Mouse (Mus musculus) kidney, embryonic 16.5 days (tissue): Measurements from ENCODE around the gene Ano5. TPM values are rescaled to one million over a fixed set of nuclear protein-coding genes. Genes with fewer than 3 reads are reported as not detected.
A peak's percentile ranks its signal among the peaks of the same experiment; 100 is the strongest.

ENCODE experiments used
- ATAC-seq: fragments of 200-750 bp; cut with Nextera tagmentation; 2 replicates; pipeline ENCODE4 v1.8.0; 2017; ENCODE audit warnings: moderate TSS enrichment; ENCODE audit not compliant: low FRiP score, low TSS enrichment
- H3K27ac ChIP-seq: fragments of 300-500 bp; sonication (generic); 2 replicates; pipeline ENCODE4 v1.5.1; 2014; ENCODE audit warnings: low read length
- H3K27me3 ChIP-seq: fragments of 300-500 bp; sonication (generic); 2 replicates; pipeline ENCODE4 v1.6.1; 2014; ENCODE audit warnings: low read length, control low read depth, mixed read lengths; ENCODE audit not compliant: insufficient read depth
- H3K36me3 ChIP-seq: fragments of 300-500 bp; sonication (generic); 2 replicates; pipeline ENCODE4 v1.6.1; 2014; ENCODE audit warnings: low read length, control low read depth, mixed read lengths; ENCODE audit not compliant: insufficient read depth
- H3K4me1 ChIP-seq: fragments of 300-500 bp; sonication (generic); 2 replicates; pipeline ENCODE4 v1.6.1; 2014; ENCODE audit warnings: low read length, control low read depth, mixed read lengths; ENCODE audit not compliant: insufficient read depth
- H3K4me2 ChIP-seq: fragments of 300-500 bp; sonication (generic); replicated peaks from 2 replicates; pipeline ENCODE4 v1.6.1; 2014; ENCODE audit warnings: low read depth, low read length
- H3K4me3 ChIP-seq: fragments of 300-500 bp; sonication (generic); 2 replicates; pipeline ENCODE4 v1.5.1; 2014; ENCODE audit warnings: mild to moderate bottlenecking, low read length
- H3K9ac ChIP-seq: fragments of 300-500 bp; sonication (generic); replicated peaks from 2 replicates; pipeline ENCODE4 v1.6.1; 2014; ENCODE audit warnings: low read length
- H3K9me3 ChIP-seq: fragments of 300-500 bp; sonication (generic); 2 replicates; pipeline ENCODE4 v1.6.1; 2016; ENCODE audit warnings: low read length, control low read depth
- WGBS: fragments of 180-500 bp; shearing (Covaris S2); extraction: QIAGEN DNeasy Blood & Tissue Kit; methylation state at CpG from one replicate; pipeline ENCODE4 v1.1.7; 2014; 5-methylcytosine and 5-hydroxymethylcytosine counted together
- polyA plus RNA-seq: library from polyadenylated mRNA; unstranded; fragments of >200 nt; fragmentation: Nextera tagmentation; extraction: Ambion mirVana; gene quantifications from 2 replicates; pipeline ENCODE4 v1.2.1, GENCODE M21; 2015

The Ano5 gene
- polyA plus RNA-seq, 1 experiment from 2014 or later: 0.57 TPM

DNA sequence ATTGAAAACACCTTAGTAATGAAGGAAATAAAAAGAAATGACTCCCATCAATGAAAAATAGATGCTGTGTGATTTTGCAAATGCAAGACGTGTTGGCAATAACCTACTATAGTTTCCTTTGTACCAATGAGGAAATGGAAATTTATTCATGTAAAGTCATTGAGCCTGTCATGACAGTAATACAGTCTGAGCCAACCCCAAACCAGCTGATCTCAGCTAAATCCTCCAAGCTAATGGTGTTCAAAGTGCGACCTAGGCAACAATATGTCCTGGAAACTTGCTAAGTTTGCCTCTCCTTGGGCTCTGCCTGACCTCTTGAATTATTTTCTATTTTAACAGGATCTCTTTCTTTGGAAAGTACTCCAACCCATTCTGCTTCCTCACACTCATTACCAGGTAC lies 107.6 kb downstream of the Ano5 start:
- 40% methylated on average over 2 of the region's 2 CpGs for WGBS
- Histone ChIP-seq H3K4me1 (no peaks in the 10 kb centered on the region), H3K4me3 (no peak overlapping the region), H3K27ac (no peak overlapping the region), H3K9me3 (no peaks in the 10 kb centered on the region), H3K4me2 (no peak overlapping the region), H3K27me3 (peaks cover 31% of the 10 kb centered on the region), H3K36me3 (no peaks in the 10 kb centered on the region), H3K9ac (no peak overlapping the region)
- ATAC-seq: no peak

DNA sequence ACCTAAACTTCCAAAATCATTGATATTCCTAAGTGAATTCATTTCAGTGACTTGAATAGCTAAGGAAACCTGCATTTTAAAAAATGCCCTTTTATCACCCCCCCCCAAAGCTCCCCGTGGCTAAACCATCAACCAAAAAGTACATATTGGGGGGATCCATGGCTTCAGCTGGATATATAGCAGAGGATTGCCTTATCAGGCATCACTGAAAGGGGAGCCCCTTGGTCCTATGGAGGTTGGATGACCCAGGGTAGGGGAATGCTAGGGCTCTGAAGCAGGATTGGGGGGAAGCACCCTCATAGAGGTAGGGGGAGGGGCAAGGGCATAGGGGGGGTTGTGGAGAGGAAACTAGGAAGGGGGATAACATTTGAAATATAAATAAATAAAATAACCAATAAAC lies 109.1 kb downstream of the Ano5 start:
- Histone ChIP-seq H3K9me3 (no peaks in the 10 kb centered on the region), H3K27ac (no peak overlapping the region), H3K27me3 (peaks cover 46% of the 10 kb centered on the region), H3K4me1 (no peaks in the 10 kb centered on the region), H3K4me3 (no peak overlapping the region), H3K36me3 (no peaks in the 10 kb centered on the region), H3K9ac (no peak overlapping the region), H3K4me2 (no peak overlapping the region)
- WGBS: 44% methylated on average over 1 of the region's 1 CpGs
- ATAC-seq: no peak

DNA sequence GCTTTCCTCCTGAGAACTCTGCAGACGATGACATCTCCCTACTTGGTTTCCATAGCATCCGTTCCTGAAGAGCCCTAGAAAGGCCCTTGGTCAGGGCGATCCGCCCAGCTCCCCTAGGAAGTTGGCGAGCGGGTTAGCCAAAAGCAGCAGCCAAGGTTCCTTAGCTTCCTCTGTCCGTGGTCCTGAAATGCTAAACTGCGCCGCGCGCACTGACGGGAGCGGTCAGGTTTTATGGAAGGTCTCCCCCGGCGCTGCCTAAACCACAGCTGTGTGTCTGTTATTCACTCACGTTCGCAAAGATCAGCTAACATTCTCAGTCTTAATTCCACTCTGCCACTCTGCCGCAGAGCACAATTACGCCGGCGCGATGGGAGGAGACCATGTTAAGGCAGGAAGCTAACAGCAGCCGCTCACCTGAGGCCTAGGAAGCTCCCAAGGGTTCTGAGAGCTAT lies 110.9 kb downstream of the Ano5 start, which contains the start of gene Slc17a6:
TSS of gene Slc17a6 (plus strand) at position 313 of the 452 bp plus-strand sequence.
- Histone ChIP-seq H3K4me3 (no peak within 1 kb of the TSS), H3K4me2 (no peak within 1 kb of the TSS), H3K36me3 (no peaks in the 10 kb centered on the region), H3K27me3 (peaks cover 64% of the 10 kb centered on the region), H3K9ac (no peak within 1 kb of the TSS), H3K4me1 (no peaks in the 10 kb centered on the region; the same call in 1 of the 2 replicates), H3K27ac (no peak within 1 kb of the TSS), H3K9me3 (no peaks in the 10 kb centered on the region)
- peak; percentile 87; the same call in 1 of the 2 replicates for ATAC-seq
- WGBS: under 1% methylated on average over 23 of the region's 23 CpGs

DNA sequence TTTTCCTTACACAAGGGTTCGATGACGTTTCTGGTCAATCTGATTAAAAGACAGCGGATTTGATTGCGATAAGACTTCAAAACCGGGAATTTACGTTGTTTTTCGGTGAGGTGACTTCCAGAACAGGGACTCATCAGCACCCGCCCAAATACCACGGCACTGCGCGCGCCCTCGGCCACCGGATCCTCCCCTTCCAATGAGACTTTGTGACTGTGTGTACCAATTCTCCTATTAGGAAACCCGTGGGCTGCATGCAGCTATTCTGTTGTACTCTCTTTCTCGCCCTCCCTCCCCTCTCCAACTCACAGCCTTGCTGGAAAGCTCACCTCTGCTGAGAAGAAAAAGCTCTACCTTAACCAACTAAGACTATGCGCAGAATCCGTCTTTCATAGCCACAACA lies 111.4 kb downstream of the Ano5 start:
- WGBS: under 1% methylated on average over 18 of the region's 18 CpGs
- H3K4me2 ChIP-seq: no peak overlapping the region

DNA sequence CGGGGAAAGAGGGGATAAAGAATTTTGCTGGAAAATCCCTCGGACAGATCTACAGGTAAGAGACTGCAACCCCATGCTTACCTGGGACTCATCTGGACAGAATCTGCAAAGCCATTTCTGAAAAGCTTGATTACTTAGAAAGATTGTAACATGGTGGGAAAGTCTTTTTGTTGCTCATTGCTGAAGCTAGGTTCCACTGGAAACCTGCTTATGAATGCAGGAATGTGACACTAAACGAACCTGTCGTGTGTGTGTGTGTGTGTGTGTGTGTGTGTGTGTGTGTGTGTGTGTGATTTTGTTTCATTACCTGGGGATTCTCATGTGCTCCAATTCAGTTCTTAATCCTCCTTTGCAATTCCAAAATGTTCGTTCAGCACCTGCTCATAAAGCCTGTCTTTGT lies 111.8 kb downstream of the Ano5 start:
- H3K4me3 ChIP-seq: no peak overlapping the region
- no peaks in the 10 kb centered on the region for H3K36me3 ChIP-seq
- no peak overlapping the region for H3K9ac ChIP-seq
- no peak for ATAC-seq
- peaks cover 73% of the 10 kb centered on the region for H3K27me3 ChIP-seq
- no peaks in the 10 kb centered on the region for H3K9me3 ChIP-seq
- H3K27ac ChIP-seq: no peak overlapping the region
- no peaks in the 10 kb centered on the region; the same call in 1 of the 2 replicates for H3K4me1 ChIP-seq
- under 1% methylated on average over 5 of the region's 5 CpGs for WGBS
- no peak overlapping the region for H3K4me2 ChIP-seq

More for the DNA sequence above, 111.4 kb downstream of the Ano5 start:
- Histone ChIP-seq H3K4me3 (no peak overlapping the region), H3K4me1 (no peaks in the 10 kb centered on the region; the same call in 1 of the 2 replicates), H3K9ac (no peak overlapping the region), H3K27me3 (peaks cover 69% of the 10 kb centered on the region), H3K36me3 (no peaks in the 10 kb centered on the region), H3K27ac (no peak overlapping the region), H3K9me3 (no peaks in the 10 kb centered on the region)
- no peak for ATAC-seq

DNA sequence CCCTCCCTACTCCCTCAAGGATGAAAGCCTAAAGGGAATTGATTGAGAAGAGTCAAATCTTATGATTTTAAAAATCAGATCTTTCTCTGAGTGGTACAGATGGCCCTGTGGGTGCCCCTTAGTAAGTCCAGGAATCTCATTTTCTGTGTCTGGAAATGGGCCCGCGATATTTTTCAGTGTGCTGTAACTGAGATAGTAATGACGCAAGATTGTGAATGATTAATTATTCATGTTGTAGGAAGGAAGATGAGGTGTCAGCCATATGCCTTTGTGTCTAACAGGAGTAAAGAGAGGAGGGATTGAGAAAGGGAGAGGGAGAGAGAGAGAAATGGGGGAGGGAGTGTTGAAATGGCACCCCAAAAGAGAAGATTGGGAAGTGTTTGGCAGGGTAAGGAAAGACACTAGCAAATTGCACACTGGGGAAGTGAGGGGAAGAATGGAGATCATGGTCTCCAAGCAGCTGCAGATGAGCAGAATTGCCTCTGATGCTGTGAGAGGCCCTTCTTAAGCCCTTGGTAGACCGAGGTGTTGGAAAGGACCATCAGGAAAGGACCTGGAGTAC lies 113.6 kb downstream of the Ano5 start:
- 4% methylated on average over 4 of the region's 4 CpGs for WGBS
- Histone ChIP-seq H3K36me3 (no peaks in the 10 kb centered on the region), H3K9me3 (no peaks in the 10 kb centered on the region), H3K4me3 (no peak overlapping the region), H3K4me1 (no peaks in the 10 kb centered on the region; the same call in 1 of the 2 replicates), H3K4me2 (no peak overlapping the region), H3K27ac (no peak overlapping the region), H3K9ac (no peak overlapping the region), H3K27me3 (peaks cover 81% of the 10 kb centered on the region)
- no peak for ATAC-seq

DNA sequence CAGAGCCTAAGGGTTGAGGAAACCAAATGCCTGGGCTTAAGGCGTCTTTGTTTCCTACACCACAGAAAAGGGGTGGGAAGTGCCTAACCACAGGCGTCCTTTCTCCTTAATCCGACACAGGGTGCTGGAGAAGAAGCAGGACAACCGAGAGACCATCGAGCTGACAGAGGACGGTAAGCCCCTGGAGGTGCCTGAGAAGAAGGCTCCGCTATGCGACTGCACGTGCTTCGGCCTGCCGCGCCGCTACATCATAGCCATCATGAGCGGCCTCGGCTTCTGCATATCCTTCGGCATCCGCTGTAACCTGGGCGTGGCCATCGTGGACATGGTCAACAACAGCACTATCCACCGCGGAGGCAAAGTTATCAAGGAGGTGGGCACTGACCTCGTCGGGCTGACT lies 114.3 kb downstream of the Ano5 start:
- Histone ChIP-seq H3K9me3 (no peaks in the 10 kb centered on the region), H3K4me2 (no peak overlapping the region), H3K27ac (no peak overlapping the region), H3K4me1 (no peaks in the 10 kb centered on the region; the same call in 1 of the 2 replicates), H3K36me3 (no peaks in the 10 kb centered on the region), H3K4me3 (no peak overlapping the region), H3K9ac (no peak overlapping the region), H3K27me3 (peaks cover 84% of the 10 kb centered on the region)
- no peak for ATAC-seq
- WGBS: 1% methylated on average over 23 of the region's 23 CpGs

DNA sequence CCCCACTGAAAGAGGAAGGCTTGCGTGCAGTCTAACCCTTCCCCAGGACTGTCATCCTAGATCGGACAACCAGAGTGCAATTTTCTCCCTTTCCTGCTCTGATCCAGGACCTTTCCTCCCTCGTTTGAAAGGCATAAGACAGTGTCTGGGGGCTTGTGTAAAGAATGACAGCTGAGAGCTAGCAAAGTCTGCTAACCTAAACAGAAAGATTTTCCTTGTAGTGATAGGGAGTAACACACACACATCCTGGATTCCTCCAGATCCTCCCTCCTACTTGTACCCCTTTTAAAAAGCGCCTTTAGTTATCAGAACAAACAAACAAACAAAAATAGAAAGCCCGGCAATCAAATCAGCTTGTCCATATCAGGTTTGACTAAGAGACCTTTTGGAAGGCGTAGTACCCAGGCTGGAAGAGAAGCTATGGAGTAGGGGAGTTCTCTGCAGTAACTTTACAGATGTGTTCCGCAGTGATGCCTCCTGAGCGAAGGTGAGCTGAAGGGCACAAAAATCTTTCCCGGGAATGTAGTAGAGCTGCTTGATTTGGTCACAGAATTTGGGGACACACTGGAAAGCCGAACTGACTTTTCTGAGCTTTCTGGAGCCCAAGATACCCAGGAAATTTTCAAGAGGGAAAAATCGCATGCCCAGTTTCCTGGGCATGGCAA lies 114.9 kb downstream of the Ano5 start:
- Histone ChIP-seq H3K4me3 (no peak overlapping the region), H3K9me3 (no peaks in the 10 kb centered on the region), H3K27ac (no peak overlapping the region), H3K4me1 (no peaks in the 10 kb centered on the region; the same call in 1 of the 2 replicates), H3K9ac (no peak overlapping the region), H3K4me2 (no peak overlapping the region), H3K36me3 (no peaks in the 10 kb centered on the region), H3K27me3 (peaks cover 84% of the 10 kb centered on the region)
- no peak for ATAC-seq
- 3% methylated on average over 11 of the region's 11 CpGs for WGBS

DNA sequence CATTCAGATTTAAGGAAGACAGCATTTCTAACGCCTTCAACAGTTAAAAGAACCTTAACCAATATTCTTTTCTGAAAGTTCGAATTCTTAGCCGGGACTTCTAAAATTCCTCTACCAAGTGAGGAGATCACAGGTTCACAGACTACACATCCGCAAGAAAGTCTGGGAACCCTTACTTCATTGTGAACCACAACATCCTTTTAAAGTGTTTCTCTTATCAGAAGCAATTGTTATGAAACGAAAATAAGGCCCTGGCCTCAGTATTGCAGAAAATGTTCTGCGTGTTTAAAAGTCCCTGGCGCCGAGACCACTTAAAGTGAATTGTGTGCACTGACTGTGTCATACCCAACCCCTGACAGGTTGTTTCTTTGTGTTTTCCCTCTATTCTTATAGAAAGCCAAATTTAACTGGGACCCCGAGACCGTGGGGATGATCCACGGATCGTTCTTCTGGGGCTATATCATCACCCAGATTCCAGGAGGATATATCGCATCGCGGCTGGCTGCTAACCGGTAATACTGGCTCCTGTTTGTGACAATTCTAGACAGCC lies 115.7 kb downstream of the Ano5 start:
- Histone ChIP-seq H3K9me3 (no peaks in the 10 kb centered on the region), H3K27me3 (peaks cover 84% of the 10 kb centered on the region), H3K9ac (no peak overlapping the region), H3K27ac (no peak overlapping the region), H3K4me1 (no peaks in the 10 kb centered on the region; the same call in 1 of the 2 replicates), H3K4me3 (no peak overlapping the region), H3K36me3 (no peaks in the 10 kb centered on the region), H3K4me2 (no peak overlapping the region)
- 1% methylated on average over 16 of the region's 16 CpGs for WGBS
- no peak for ATAC-seq
